Mouse (Mus musculus) CH12.LX (cell line): ENCODE measurements around the gene Ercc8. TPM values are rescaled to one million over a fixed set of nuclear protein-coding genes. Genes with fewer than 3 reads are reported as not detected.

ENCODE experiments used
- DNase-seq: peaks from one replicate; pipeline ENCODE4 v3.0.0-alpha.2; 2013; ENCODE audit errors: extremely low read depth
- H3K27ac ChIP-seq: 2 replicates; pipeline ENCODE4 v1.5.1; 2012; ENCODE audit warnings: low read depth, mild to moderate bottlenecking, control low read depth, moderate library complexity; ENCODE audit not compliant: insufficient read depth
- H3K27me3 ChIP-seq: replicated peaks from 2 replicates; pipeline ENCODE3; 2012; ENCODE audit warnings: inconsistent platforms
- H3K36me3 ChIP-seq, 2 experiments: replicated peaks in 1 of 2; 2 replicates each; pipeline versions ENCODE3 to v1.6.1; 2012; ENCODE audit warnings: inconsistent platforms in 1 of 2, low read length in 1 of 2, mild to moderate bottlenecking in 1 of 2, mixed read lengths in 1 of 2, moderate library complexity in 1 of 2; ENCODE audit not compliant: control insufficient read depth in 1 of 2, insufficient read depth in 1 of 2
- H3K4me1 ChIP-seq, 2 experiments: 2 replicates each; pipeline ENCODE4 v1.6.1; 2012; ENCODE audit warnings: inconsistent platforms in 1 of 2, moderate library complexity in 1 of 2; ENCODE audit not compliant: insufficient read depth in 2 of 2, control insufficient read depth in 1 of 2
- H3K4me2 ChIP-seq: 2 replicates; pipeline ENCODE4 v1.6.1; 2012; ENCODE audit warnings: low read depth, mild to moderate bottlenecking, control low read depth; ENCODE audit not compliant: poor library complexity, insufficient read depth, severe bottlenecking
- H3K4me3 ChIP-seq, 3 experiments: fragments of 150-350 bp in 1 of 3; sonication (generic) in 1 of 3; replicated peaks in 1 of 3; 2 replicates each; pipeline versions ENCODE3 to v1.5.1; 2011 to 2012; ENCODE audit warnings: low read depth in 2 of 3, low read length in 2 of 3, mild to moderate bottlenecking in 2 of 3, moderate library complexity in 2 of 3, control low read depth in 1 of 3, improper control_type of control experiment in 1 of 3, inconsistent platforms in 1 of 3, mixed read lengths in 1 of 3; ENCODE audit not compliant: poor library complexity in 1 of 3
- H3K79me2 ChIP-seq: replicated peaks from 2 replicates; pipeline ENCODE4 v1.6.1; 2012; ENCODE audit warnings: mild to moderate bottlenecking, moderate library complexity; ENCODE audit not compliant: control insufficient read depth, poor library complexity, insufficient read depth, severe bottlenecking; ENCODE audit errors: extremely low read depth
- H3K9ac ChIP-seq: 2 replicates; pipeline ENCODE4 v1.6.1; 2012; ENCODE audit warnings: low read depth, mild to moderate bottlenecking, control low read depth, moderate library complexity; ENCODE audit not compliant: insufficient read depth
- H3K9me3 ChIP-seq: replicated peaks from 2 replicates; pipeline ENCODE3; 2012; ENCODE audit warnings: low read length, inconsistent platforms, mixed read lengths
- BHLHE40 ChIP-seq: IDR thresholded peaks from 2 replicates; pipeline ENCODE4 v1.6.1; 2011; ENCODE audit warnings: mild to moderate bottlenecking, low read depth, low read length, improper control_type of control experiment
- CHD1 ChIP-seq: IDR thresholded peaks from 2 replicates; pipeline ENCODE4 v1.6.1; 2012; ENCODE audit warnings: low read depth, low read length, improper control_type of control experiment, inconsistent platforms
- CTCF ChIP-seq, 2 experiments: IDR thresholded peaks in 1 of 2; conservative IDR thresholded peaks in 1 of 2; 2 replicates each; pipeline ENCODE4 v1.5.1; 2011 to 2012; ENCODE audit warnings: low read depth in 2 of 2, low read length in 2 of 2, improper control_type of control experiment in 1 of 2, inconsistent platforms in 1 of 2, mild to moderate bottlenecking in 1 of 2, moderate library complexity in 1 of 2
- E2F4 ChIP-seq: IDR thresholded peaks from 2 replicates; pipeline ENCODE4 v1.6.1; 2011; ENCODE audit warnings: low read depth, low read length, improper control_type of control experiment; ENCODE audit not compliant: insufficient replicate concordance
- GABPA ChIP-seq: IDR thresholded peaks from 2 replicates; pipeline ENCODE4 v1.6.1; 2012; ENCODE audit warnings: low read depth, low read length, improper control_type of control experiment, inconsistent platforms; ENCODE audit not compliant: insufficient replicate concordance
- HCFC1 ChIP-seq: IDR thresholded peaks from 2 replicates; pipeline ENCODE4 v1.6.1; 2012; ENCODE audit warnings: low read depth, mild to moderate bottlenecking, inconsistent platforms, low read length, improper control_type of control experiment
- IRF4 ChIP-seq: IDR thresholded peaks from 2 replicates; pipeline ENCODE4 v1.6.1; 2014; ENCODE audit warnings: low read depth, mild to moderate bottlenecking, inconsistent platforms, low read length, improper control_type of control experiment
- JUN ChIP-seq: IDR thresholded peaks from 2 replicates; pipeline ENCODE4 v1.6.1; 2011; ENCODE audit warnings: low read depth, mild to moderate bottlenecking, low read length, improper control_type of control experiment, moderate library complexity; ENCODE audit not compliant: insufficient read depth
- JUND ChIP-seq: conservative IDR thresholded peaks from 2 replicates; pipeline ENCODE4 v1.6.1; 2011; ENCODE audit warnings: low read depth, low read length, improper control_type of control experiment
- KAT2A ChIP-seq: IDR thresholded peaks from 2 replicates; pipeline ENCODE4 v1.6.1; 2012; ENCODE audit warnings: low read length, improper control_type of control experiment, inconsistent platforms; ENCODE audit not compliant: insufficient replicate concordance
- MAFK ChIP-seq: IDR thresholded peaks from 2 replicates; pipeline ENCODE4 v1.6.1; 2011; ENCODE audit warnings: low read length, improper control_type of control experiment; ENCODE audit not compliant: insufficient replicate concordance
- MAX ChIP-seq: IDR thresholded peaks from 2 replicates; pipeline ENCODE4 v1.6.1; 2011; ENCODE audit warnings: low read length, improper control_type of control experiment
- MAZ ChIP-seq: IDR thresholded peaks from 2 replicates; pipeline ENCODE4 v1.6.1; 2012; ENCODE audit warnings: low read depth, mild to moderate bottlenecking, inconsistent platforms, low read length, improper control_type of control experiment, moderate library complexity
- RAD21 ChIP-seq: IDR thresholded peaks from 2 replicates; pipeline ENCODE4 v1.6.1; 2011; ENCODE audit warnings: low read depth, mild to moderate bottlenecking, low read length, improper control_type of control experiment, moderate library complexity
- RCOR1 ChIP-seq: conservative IDR thresholded peaks from 2 replicates; pipeline ENCODE4 v1.6.1; 2012; ENCODE audit warnings: low read depth, mild to moderate bottlenecking, inconsistent platforms, low read length, improper control_type of control experiment
- SIN3A ChIP-seq: IDR thresholded peaks from 2 replicates; pipeline ENCODE4 v1.6.1; 2012; ENCODE audit warnings: low read length, improper control_type of control experiment, inconsistent platforms
- TBP ChIP-seq: conservative IDR thresholded peaks from 2 replicates; pipeline ENCODE4 v1.6.1; 2011; ENCODE audit warnings: low read depth, low read length, improper control_type of control experiment
- TCF12 ChIP-seq: IDR thresholded peaks from 2 replicates; pipeline ENCODE4 v1.6.1; 2014; ENCODE audit warnings: low read depth, mild to moderate bottlenecking, inconsistent platforms, low read length, improper control_type of control experiment
- USF1 ChIP-seq: IDR thresholded peaks from 2 replicates; pipeline ENCODE4 v1.6.1; 2014; ENCODE audit warnings: low read depth, mild to moderate bottlenecking, inconsistent platforms, low read length, improper control_type of control experiment
- USF2 ChIP-seq: conservative IDR thresholded peaks from 2 replicates; pipeline ENCODE4 v1.6.1; 2011; ENCODE audit warnings: low read depth, low read length, improper control_type of control experiment
- ZKSCAN1 ChIP-seq: IDR thresholded peaks from 2 replicates; pipeline ENCODE4 v1.6.1; 2012; ENCODE audit warnings: low read depth, inconsistent platforms, low read length, improper control_type of control experiment, borderline replicate concordance
- dilution Hi-C: fragments of 300-500 bp; cut with MboI; formaldehyde crosslinking; loops from 2 replicates; pipeline ENCODE4 v1.14.3; 2020; ENCODE audit warnings: low sequenced_read_pairs; ENCODE audit not compliant: extremely low pct_unique_long_range_greater_than_20kb, extremely low pct_ligation_motif_present
- in situ Hi-C: fragments of 300-500 bp; cut with MboI; formaldehyde crosslinking; loops from 3 replicates; pipeline ENCODE4 v1.14.3; 2019; ENCODE audit warnings: low sequenced_read_pairs, low pct_ligation_motif_present, low pct_unique_long_range_greater_than_20kb, mixed read lengths
- polyA plus RNA-seq: library from polyadenylated mRNA; unstranded; fragments of >175 nt; gene quantifications from 2 replicates; pipeline ENCODE4 v1.2.1, GENCODE M21; 2012; ENCODE audit warnings: low read depth; ENCODE audit not compliant: insufficient read length
- total RNA-seq, 2 experiments: library from RNA; depleted of rRNA; stranded (reverse); fragments of 300-350 nt in 1 of 2; fragments of >200 nt in 1 of 2; gene quantifications; 2 replicates each; pipeline ENCODE4 v1.2.3; 2012 to 2014

Gene Ercc8
- total and polyA plus RNA-seq, 3 experiments, result 20.0 to 29.4 (median 20.7) TPM

DNA sequence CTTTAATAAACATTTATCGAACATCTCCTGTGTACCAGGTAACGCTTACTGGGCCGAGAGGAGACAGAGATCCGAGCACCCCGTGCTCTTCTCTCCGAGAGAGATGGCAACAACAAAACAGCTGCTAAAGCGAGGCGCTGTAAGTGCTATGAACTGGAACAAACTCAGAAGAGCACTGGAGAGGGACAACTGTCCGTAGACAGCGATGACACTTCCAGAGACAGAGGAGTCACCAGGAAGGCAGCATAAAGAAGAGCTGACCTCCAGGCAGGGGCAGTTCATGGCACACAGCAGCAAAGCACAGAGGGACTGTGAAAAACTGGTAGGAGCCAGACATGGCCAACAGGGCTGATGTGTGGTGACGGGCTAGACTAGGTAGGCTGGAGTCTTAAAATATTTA lies 34.4 kb upstream of the Ercc8 start:
- peaks cover 5 to 37% of the 10 kb centered on the region in 2 experiments for H3K36me3 ChIP-seq
- DNase-seq, result no peak
- H3K27ac ChIP-seq, result no peak overlapping the region
- dilution Hi-C loops (no loop called here), in situ Hi-C loops (no loop called here)
- H3K27me3 ChIP-seq, result no peaks in the 10 kb centered on the region
- no peak for TF ChIP-seq USF1
- TF ChIP-seq JUN, result no peak
- no peak for TF ChIP-seq MAX
- TF ChIP-seq RAD21, result no peak
- TF ChIP-seq BHLHE40, result no peak
- TF ChIP-seq TBP, result no peak
- TF ChIP-seq KAT2A, result no peak
- TF ChIP-seq E2F4, result no peak
- TF ChIP-seq HCFC1, result no peak
- TF ChIP-seq SIN3A, result no peak
- no peak for TF ChIP-seq IRF4
- no peak for TF ChIP-seq MAFK
- TF ChIP-seq ZKSCAN1, result no peak
- TF ChIP-seq RCOR1, result no peak
- no peak for TF ChIP-seq GABPA
- no peak for TF ChIP-seq CTCF (conservative IDR thresholded peaks at IDR 0.05 in 1 of 2, IDR thresholded peaks at IDR 0.05 in 1 of 2; ENCODE audit: low read depth in 2 of 2, low read length in 2 of 2)
- TF ChIP-seq TCF12, result no peak
- no peak for TF ChIP-seq JUND
- TF ChIP-seq CHD1, result no peak
- no peak for TF ChIP-seq MAZ
- no peak overlapping the region for H3K9ac ChIP-seq
- H3K4me1 ChIP-seq, result peaks cover 0 to 7% of the 10 kb centered on the region in 2 experiments; a peak in 2 of 4 replicates
- H3K4me2 ChIP-seq, result no peak overlapping the region
- no peaks in the 10 kb centered on the region for H3K9me3 ChIP-seq
- H3K4me3 ChIP-seq, result no peak overlapping the region
- no peaks in the 10 kb centered on the region for H3K79me2 ChIP-seq

- H3K4me3 ChIP-seq, result no peak overlapping the region
- no peak for DNase-seq
- no peaks in the 10 kb centered on the region for H3K27me3 ChIP-seq
- H3K4me2 ChIP-seq, result no peak overlapping the region
- TF ChIP-seq JUND, result no peak
- no peak for TF ChIP-seq USF2
- TF ChIP-seq MAFK, result no peak
- in situ Hi-C loops, result loop anchor here (25.0 kb wide), 2 partner anchors 664 to 1014 kb away; no protein-coding TSS in a partner anchor
- H3K79me2 ChIP-seq, result no peaks in the 10 kb centered on the region
- H3K9ac ChIP-seq, result no peak overlapping the region
- no peaks in the 10 kb centered on the region for H3K9me3 ChIP-seq
- dilution Hi-C loops, result no loop called here
- H3K4me1 ChIP-seq, result peaks cover 0 to 7% of the 10 kb centered on the region in 2 experiments; a peak in 2 of 4 replicates
- peaks cover 0 to 19% of the 10 kb centered on the region in 2 experiments for H3K36me3 ChIP-seq
- no peak overlapping the region for H3K27ac ChIP-seq
These were observed 32.3 kb upstream of the Ercc8 start for GRCm38 (mm10) chr13:108126246-108126645.
